Mouse (Mus musculus) limb, embryonic 10.5 days (tissue): ENCODE results near the gene Usp47. TPM values are rescaled to one million over a fixed set of nuclear protein-coding genes. Genes with fewer than 3 reads are reported as not detected.
A peak's percentile ranks its signal among the peaks of the same experiment; 100 is the strongest.

Experiments used
- DNase-seq: peaks from one replicate; pipeline ENCODE4 v3.0.0-alpha.2; 2017; ENCODE audit warnings: low spot score
- H3K27ac ChIP-seq: fragments of 300-500 bp; sonication (generic); 2 replicates; pipeline ENCODE4 v1.5.1; 2016; ENCODE audit warnings: mild to moderate bottlenecking
- H3K27me3 ChIP-seq: fragments of 300-500 bp; sonication (generic); 2 replicates; pipeline ENCODE4 v1.6.1; 2016; ENCODE audit warnings: low read depth, mild to moderate bottlenecking; ENCODE audit not compliant: poor library complexity, severe bottlenecking
- H3K36me3 ChIP-seq: fragments of 300-500 bp; sonication (generic); 2 replicates; pipeline ENCODE4 v1.6.1; 2016; ENCODE audit warnings: mild to moderate bottlenecking, moderate library complexity
- H3K4me1 ChIP-seq: fragments of 300-500 bp; sonication (generic); 2 replicates; pipeline ENCODE4 v1.6.1; 2016
- H3K4me3 ChIP-seq: fragments of 300-500 bp; sonication (generic); 2 replicates; pipeline ENCODE4 v1.5.1; 2016; ENCODE audit warnings: mild to moderate bottlenecking, moderate library complexity
- H3K9me3 ChIP-seq: fragments of 300-500 bp; sonication (generic); replicated peaks from 2 replicates; pipeline ENCODE4 v1.6.1; 2016; ENCODE audit warnings: mild to moderate bottlenecking
- WGBS: fragments of 180-500 bp; shearing (Covaris S2); methylation state at CpG from one replicate; pipeline ENCODE4 v1.1.7; 2016; 5-methylcytosine and 5-hydroxymethylcytosine counted together
- polyA plus RNA-seq: library from polyadenylated mRNA; unstranded; fragments of >200 nt; fragmentation: Nextera tagmentation; extraction: Ambion mirVana; gene quantifications from 2 replicates; pipeline ENCODE4 v1.2.1, GENCODE M21; 2016

Gene Usp47
- polyA plus RNA-seq, 1 experiment from 2014 or later, result 93.4 TPM

DNA sequence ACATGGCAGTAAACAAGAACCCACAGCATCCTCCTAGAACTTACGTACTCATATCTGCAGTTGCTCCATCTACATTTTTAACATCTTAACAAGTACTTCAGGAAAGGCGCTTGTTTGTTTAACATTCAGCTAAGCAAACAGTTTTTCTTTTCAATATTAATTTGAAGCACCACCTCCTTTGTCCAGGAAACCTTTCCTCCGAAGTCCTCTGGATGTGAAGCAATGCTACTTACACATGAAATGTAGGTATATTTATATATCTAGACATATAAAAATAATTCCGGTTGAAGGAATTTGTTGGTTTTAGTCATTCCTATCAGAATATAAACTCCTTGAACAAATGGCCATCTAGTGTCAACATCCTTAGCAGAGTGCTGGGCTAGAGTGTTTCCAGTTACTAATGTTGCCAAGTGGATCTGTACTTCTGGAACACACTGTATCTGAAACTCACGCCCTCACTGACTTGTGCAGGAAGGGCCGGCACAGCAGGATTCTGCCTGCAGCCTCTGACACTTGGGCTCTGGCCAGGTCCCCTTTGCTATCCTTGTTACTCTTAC is 10.6 kb upstream of the Usp47 start:
- 90% methylated on average over 6 of the region's 6 CpGs for WGBS
- DNase-seq, result no peak
- Histone ChIP-seq H3K27ac (no peak overlapping the region), H3K27me3 (no peaks in the 10 kb centered on the region), H3K36me3 (no peaks in the 10 kb centered on the region), H3K4me1 (no peaks in the 10 kb centered on the region), H3K4me3 (no peak overlapping the region), H3K9me3 (no peaks in the 10 kb centered on the region)

DNA sequence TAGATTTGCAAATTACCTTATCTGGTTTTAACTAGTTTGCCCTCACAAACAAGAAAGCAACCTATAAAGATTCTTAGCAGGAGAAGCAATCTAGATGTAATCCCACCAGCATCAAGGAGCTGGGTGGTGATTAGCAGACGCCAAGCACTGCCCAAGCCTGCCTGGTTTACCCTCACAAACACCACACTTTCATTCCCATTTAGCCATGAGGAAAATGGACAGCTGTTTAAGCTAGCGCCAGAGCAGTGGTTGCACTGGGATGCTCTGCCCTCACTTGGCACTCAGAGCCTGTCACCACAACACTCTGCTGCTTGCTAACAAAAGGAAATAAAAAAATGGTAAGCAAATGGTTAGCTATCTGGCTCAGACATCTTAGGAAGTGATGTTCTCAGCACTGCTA is 9.2 kb upstream of the Usp47 start:
- WGBS, result 56% methylated on average over 2 of the region's 2 CpGs

DNA sequence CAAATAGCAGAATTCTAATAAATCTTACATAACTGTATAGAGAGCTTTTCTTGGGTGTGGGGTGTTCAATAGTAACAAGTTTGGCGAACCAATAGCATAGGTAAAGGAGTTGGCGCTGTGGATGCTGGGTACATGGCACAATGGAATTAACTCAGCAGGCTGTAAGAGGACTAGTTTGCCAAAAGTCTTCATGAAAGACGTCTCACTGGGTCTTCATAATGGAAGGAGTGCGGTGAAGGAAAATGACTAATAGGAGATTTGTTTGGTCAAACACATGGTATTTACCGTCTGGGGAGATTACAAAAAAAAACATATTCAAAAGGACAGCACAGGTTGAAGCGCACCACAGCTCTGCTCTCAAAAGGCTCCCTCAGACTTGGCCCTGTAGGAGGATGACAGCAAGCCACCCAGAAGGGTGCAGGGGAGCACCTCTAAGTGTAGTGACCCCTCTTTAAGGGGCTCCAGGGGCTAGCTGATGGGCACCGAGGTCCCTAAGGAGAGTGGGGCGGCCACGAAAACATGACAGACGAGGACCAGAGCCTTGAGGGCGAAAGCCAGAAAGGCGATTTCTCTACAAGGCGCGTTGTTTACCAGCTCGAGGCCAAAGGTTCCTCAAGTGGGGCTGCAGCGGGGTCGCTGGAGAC is 676 bp upstream of the Usp47 start:
- peaks cover 35% of the 10 kb centered on the region for H3K4me1 ChIP-seq
- no peaks in the 10 kb centered on the region for H3K9me3 ChIP-seq
- peaks cover under 1% of the 10 kb centered on the region; the same call in 1 of the 2 replicates for H3K36me3 ChIP-seq
- DNase-seq, result no peak
- WGBS, result 19% methylated on average over 17 of the region's 17 CpGs
- H3K4me3 ChIP-seq, result peak overlapping the region; percentile 99
- H3K27me3 ChIP-seq, result no peaks in the 10 kb centered on the region
- peak overlapping the region; percentile 99 for H3K27ac ChIP-seq

More for the DNA sequence above, 9.2 kb upstream of the Usp47 start:
- H3K4me1 ChIP-seq, result no peaks in the 10 kb centered on the region
- H3K27ac ChIP-seq, result no peak overlapping the region
- H3K9me3 ChIP-seq, result no peaks in the 10 kb centered on the region
- no peak for DNase-seq
- no peaks in the 10 kb centered on the region for H3K36me3 ChIP-seq
- H3K27me3 ChIP-seq, result no peaks in the 10 kb centered on the region
- H3K4me3 ChIP-seq, result no peak overlapping the region

DNA sequence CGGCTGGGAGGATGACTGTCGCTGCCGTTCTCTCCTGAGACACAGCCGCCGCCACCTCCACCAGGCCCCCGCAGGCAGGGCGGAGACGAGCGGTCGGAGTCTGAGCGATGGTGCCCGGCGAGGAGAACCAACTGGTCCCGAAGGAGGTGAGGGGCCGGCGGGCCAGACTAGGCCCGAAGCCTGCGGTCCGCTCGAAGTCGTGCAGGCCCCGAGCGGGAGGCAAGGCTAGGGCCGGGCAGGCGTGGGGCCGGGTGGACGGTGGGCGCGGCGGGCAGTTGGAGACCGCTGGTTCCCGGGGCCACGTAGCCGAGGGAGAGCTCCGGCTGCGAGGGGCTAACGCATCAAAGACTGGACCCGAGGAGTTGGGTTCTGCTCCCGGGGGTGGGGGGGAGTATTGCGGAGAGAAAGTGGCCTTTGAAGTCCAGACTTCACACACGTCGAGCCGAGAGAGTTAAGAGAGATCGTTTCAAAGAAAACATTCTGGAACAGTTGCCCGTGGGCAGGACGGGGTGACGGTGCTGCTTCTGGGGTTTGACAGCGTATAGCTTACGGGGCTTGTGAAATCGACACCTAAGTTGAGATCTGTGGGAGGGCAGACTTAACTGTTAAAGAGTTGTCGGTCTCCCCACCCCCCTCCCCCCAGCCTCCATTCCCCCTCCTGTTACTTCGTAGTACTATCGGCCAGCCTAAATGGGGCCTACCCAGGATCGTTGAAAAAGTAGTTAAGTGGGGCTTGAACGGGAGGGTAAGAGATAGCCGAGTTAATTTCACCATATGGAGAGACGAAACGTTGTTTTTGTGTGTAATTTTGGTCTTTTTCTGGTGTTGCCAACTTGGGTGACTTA is 519 bp downstream of the Usp47 start:
- no peak for DNase-seq
- Histone ChIP-seq H3K4me3 (peak overlapping the region; percentile 99), H3K27me3 (no peaks in the 10 kb centered on the region), H3K27ac (peak overlapping the region; percentile 99), H3K4me1 (peaks cover 35% of the 10 kb centered on the region), H3K9me3 (no peaks in the 10 kb centered on the region), H3K36me3 (peaks cover 11% of the 10 kb centered on the region)
- under 1% methylated on average over 58 of the region's 58 CpGs for WGBS

DNA sequence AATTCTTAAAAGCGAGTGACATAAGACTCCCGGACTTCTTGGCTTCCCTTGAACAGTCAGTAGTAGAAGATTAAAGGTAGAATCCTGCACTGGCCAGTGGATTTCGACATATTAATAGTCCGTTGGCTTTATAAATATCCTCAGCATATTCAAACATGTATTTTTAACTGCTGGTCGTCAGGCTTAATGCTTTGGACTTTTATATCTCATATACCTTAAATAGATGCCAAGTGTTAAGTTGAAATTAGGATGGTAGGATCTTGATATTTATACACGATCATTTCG is 1.1 kb downstream of the Usp47 start:
- Histone ChIP-seq H3K4me3 (peak overlapping the region; percentile 99), H3K4me1 (peaks cover 35% of the 10 kb centered on the region), H3K9me3 (no peaks in the 10 kb centered on the region), H3K36me3 (peaks cover 13% of the 10 kb centered on the region), H3K27me3 (no peaks in the 10 kb centered on the region), H3K27ac (peak overlapping the region; percentile 99)
- no peak for DNase-seq
- 32% methylated on average over 7 of the region's 7 CpGs for WGBS

DNA sequence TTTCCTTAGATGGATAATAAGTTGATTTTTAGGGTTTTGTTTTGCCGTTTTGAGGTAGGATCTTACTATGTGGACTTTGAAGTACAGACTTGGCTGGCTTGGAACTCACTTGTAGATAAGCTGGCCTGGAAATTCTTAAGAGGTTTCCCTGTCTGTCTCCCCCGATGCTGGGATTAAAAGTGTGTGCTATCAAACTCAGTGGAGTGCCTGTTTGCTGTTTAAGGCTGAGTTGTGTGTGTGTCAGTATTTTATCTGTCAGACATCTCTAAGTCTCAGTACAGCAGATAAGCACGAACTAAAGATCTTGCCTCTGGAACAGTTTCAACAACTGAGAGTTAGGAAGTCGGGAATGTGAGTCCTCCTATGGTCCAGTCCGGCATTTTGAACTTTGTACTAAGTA is 1.6 kb downstream of the Usp47 start:
- Histone ChIP-seq H3K4me1 (peaks cover 35% of the 10 kb centered on the region), H3K4me3 (peak overlapping the region; percentile 99), H3K9me3 (no peaks in the 10 kb centered on the region), H3K36me3 (peaks cover 13% of the 10 kb centered on the region), H3K27me3 (no peaks in the 10 kb centered on the region), H3K27ac (no peak overlapping the region)
- DNase-seq, result no peak
- WGBS, result 30% methylated on average over 5 of the region's 5 CpGs

DNA sequence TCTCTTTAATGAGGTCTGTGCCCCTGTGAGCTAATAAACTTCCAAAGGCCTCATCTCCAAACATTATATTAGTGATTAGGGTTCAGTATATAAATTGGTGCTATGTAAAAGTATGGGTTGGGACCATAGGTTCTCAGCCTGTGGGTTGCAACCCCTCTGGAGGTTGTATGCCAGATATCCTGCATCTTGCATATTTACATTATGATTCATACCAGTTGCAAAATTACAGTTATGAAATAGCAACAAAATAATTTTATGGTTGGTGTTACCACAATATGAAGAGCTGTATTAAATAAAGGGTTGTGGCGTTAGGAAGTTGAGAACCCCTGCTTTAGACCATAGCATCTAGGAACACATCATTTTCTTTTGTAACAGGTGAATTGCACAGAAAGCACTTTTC is 7.3 kb downstream of the Usp47 start:
- Histone ChIP-seq H3K4me1 (peaks cover 11% of the 10 kb centered on the region), H3K4me3 (no peak overlapping the region), H3K9me3 (no peaks in the 10 kb centered on the region), H3K27ac (no peak overlapping the region), H3K27me3 (no peaks in the 10 kb centered on the region), H3K36me3 (peaks cover 23% of the 10 kb centered on the region)
- DNase-seq, result no peak
- 93% methylated on average over 1 of the region's 1 CpGs for whole genome bisulfite sequencing

DNA sequence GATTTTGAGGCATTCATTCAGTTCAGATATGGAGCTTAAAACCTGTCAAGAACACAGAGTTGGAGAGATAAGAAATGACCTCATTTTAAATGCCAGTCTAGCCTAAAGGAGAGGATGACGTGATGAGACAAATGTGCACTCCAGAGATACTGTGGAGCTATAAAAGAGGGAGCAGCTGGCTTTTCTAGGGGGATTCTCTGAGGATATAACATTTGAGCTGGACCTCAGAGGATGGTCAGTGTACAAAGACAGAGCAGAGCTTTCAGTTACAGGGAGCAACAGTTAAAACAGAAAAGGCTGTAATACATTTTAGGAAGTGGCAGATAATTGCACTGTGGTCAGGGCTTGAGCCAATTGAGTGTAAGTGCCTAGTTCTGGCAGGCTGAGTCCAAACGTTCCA is 12.5 kb downstream of the Usp47 start:
- Histone ChIP-seq H3K4me1 (no peaks in the 10 kb centered on the region), H3K9me3 (no peaks in the 10 kb centered on the region), H3K27me3 (no peaks in the 10 kb centered on the region), H3K27ac (no peak overlapping the region), H3K36me3 (peaks cover 12% of the 10 kb centered on the region; the same call in 1 of the 2 replicates), H3K4me3 (no peak overlapping the region)
- 25% methylated on average over 2 of the region's 2 CpGs for WGBS
- DNase-seq, result no peak

DNA sequence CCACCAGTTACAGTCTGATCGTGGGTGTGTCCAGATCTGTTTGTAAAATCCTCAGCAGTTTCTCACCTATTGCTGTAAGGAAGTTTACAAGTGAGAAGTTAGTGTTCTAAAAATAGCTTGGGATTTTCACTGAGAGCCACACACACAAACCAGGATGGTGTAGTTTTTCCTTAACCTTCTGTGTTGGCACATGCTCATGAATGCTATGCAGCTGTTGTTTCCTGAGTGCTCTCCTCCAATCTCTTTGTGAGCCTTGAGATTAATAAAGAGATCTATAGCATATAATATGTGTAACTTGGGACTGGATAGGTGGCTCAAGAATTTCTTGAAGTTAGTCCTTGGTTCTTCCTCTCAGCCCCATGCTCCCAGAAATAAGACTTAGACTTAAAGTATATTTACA is 13.3 kb downstream of the Usp47 start:
- H3K27me3 ChIP-seq, result no peaks in the 10 kb centered on the region
- no peak for DNase-seq
- no peaks in the 10 kb centered on the region for H3K4me1 ChIP-seq
- no peak overlapping the region for H3K4me3 ChIP-seq
- H3K36me3 ChIP-seq, result peaks cover 12% of the 10 kb centered on the region; the same call in 1 of the 2 replicates
- no peaks in the 10 kb centered on the region for H3K9me3 ChIP-seq
- 87% methylated on average over 1 of the region's 1 CpGs for WGBS
- no peak overlapping the region for H3K27ac ChIP-seq

DNA sequence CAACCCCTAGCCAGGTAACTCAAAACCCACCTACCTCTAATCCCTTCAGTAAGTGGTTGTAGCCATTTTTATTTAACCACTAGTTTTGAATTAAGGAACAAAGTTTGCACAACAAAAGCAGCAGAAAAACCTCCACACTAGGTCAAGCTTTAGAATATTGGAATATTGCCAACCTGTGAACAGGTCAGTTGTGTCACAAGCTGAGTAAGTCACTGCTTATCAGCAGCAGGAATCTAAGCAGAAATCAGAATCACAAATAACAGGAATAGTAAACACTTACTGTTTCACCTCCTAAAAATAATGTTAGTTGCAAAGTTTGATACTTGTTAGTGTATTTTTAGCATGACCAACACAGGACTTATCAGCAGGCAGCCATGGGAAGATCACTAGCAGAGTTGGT is 17.0 kb downstream of the Usp47 start:
- DNase-seq, result no peak
- Histone ChIP-seq H3K27ac (no peak overlapping the region), H3K4me1 (no peaks in the 10 kb centered on the region), H3K36me3 (0 out of 2 replicates have a peak, but pooled peaks cover 3% of the 10 kb centered on the region), H3K4me3 (no peak overlapping the region), H3K27me3 (no peaks in the 10 kb centered on the region), H3K9me3 (no peaks in the 10 kb centered on the region)

DNA sequence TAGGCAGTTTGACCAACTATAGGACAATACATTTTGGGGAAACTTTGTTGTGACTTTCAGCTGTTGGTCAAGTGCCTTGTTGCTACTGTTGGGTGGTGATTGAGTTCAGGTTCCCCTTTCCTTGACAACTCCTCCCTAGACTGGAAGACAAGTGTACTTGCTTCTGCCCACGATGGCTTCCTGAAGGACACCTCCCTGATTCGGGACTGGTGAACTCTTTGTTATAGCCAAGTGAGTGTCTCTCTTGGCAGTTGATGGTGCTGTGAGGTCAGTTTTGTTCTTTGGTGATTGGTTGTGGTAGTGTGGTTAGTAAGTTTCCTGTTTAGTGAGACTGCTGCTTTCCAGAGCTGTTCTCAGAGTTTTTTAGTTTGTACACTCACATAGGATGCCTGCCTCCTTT is 19.5 kb downstream of the Usp47 start:
- H3K4me3 ChIP-seq, result no peak overlapping the region
- no peaks in the 10 kb centered on the region for H3K4me1 ChIP-seq
- no peaks in the 10 kb centered on the region for H3K27me3 ChIP-seq
- no peak for DNase-seq
- no peaks in the 10 kb centered on the region for H3K9me3 ChIP-seq
- H3K27ac ChIP-seq, result no peak overlapping the region
- 0 out of 2 replicates have a peak, but pooled peaks cover 3% of the 10 kb centered on the region for H3K36me3 ChIP-seq
- 86% methylated on average over 2 of the region's 2 CpGs for WGBS

DNA sequence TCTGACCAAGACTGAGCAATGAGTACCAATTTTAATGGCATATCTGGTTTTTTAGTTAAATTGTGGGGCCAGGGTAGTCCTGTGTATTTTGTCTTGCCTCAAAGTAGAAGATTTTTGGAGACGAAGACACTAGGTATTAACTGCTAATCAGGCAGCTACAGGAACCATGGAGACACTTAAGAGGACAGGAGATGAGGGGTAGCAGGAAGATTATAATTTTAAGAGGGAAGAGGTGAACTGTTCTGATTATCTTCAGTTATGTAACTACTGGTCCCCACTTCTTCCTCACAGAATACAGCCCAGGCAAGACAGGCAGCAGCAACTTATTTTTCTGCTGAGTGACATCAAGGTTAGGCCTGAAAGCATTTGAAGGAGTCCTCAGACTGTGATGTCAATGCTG is 21.9 kb downstream of the Usp47 start:
- H3K4me3 ChIP-seq, result no peak overlapping the region
- H3K27me3 ChIP-seq, result no peaks in the 10 kb centered on the region
- WGBS, result 87% methylated on average over 1 of the region's 1 CpGs
- no peak overlapping the region for H3K27ac ChIP-seq
- H3K9me3 ChIP-seq, result no peaks in the 10 kb centered on the region
- no peak for DNase-seq
- H3K36me3 ChIP-seq, result no peaks in the 10 kb centered on the region
- no peaks in the 10 kb centered on the region for H3K4me1 ChIP-seq

DNA sequence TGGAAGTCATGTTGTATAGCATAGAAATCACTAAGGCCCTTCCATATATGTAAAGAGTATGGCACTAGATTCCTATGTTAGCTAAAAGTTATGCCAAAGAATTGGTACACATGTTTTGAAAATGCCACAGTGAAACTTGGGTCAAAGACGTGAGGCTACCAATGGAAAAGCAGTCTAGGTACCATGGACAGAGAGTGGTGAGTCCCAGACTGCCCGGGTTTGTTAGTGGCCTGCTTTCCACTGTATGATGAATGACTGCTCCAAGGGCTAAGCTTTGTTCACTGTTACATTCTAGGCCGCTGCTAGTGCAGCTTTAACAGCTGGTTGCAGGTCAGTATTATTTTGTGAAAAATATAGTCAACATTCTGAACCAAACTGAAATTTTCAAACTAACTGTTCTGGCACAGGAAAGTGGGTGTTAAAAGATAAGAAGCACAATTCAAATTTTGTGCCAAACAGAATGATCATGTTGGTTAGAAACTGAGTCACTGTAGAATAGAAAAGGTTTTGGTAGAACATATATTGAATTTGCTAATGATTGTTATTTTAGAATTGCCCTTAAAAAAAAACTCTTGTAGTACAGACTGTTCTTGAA is 22.6 kb downstream of the Usp47 start:
- Histone ChIP-seq H3K4me3 (no peak overlapping the region), H3K4me1 (no peaks in the 10 kb centered on the region), H3K36me3 (no peaks in the 10 kb centered on the region), H3K9me3 (no peaks in the 10 kb centered on the region), H3K27me3 (no peaks in the 10 kb centered on the region), H3K27ac (no peak overlapping the region)
- 65% methylated on average over 3 of the region's 3 CpGs for WGBS
- DNase-seq, result no peak
